Mouse (Mus musculus): ENCODE data around the gene Borcs5. TPM values are rescaled to one million over a fixed set of nuclear protein-coding genes. Genes with fewer than 3 reads are reported as not detected.

Gene Borcs5
- polyA plus RNA-seq, 1 experiment from 2014 or later = 18.1 TPM

- H3K9ac ChIP-seq (ENCODE audit: low read length) = no peak overlapping the region
- no peak overlapping the region for H3K4me2 ChIP-seq (ENCODE audit: low read depth, severe bottlenecking)
- peaks cover 2% of the 10 kb centered on the region; the same call in 1 of the 2 replicates for H3K4me1 ChIP-seq (ENCODE audit: control insufficient read depth, insufficient read depth, low read length)
- H3K27ac ChIP-seq (replicated peaks; ENCODE audit: low read depth, low read length) = no peak overlapping the region
- WGBS = 90% methylated on average over 5 of the region's 5 CpGs
- ATAC-seq (ENCODE audit: insufficient number of reproducible peaks, low FRiP score, low TSS enrichment, low read depth) (no peak), DNase-seq (ENCODE audit: low spot score) (no peak)
- no peaks in the 10 kb centered on the region for H3K9me3 ChIP-seq (ENCODE audit: control insufficient read depth, low read length)
- no peaks in the 10 kb centered on the region for H3K27me3 ChIP-seq (ENCODE audit: control insufficient read depth, insufficient read depth, low read length)
- H3K4me3 ChIP-seq (ENCODE audit: low read depth, low read length) = no peak overlapping the region
- H3K36me3 ChIP-seq (ENCODE audit: control insufficient read depth, insufficient read depth, low read length) = no peaks in the 10 kb centered on the region
These were observed 9.0 kb downstream of the Borcs5 start for GRCm38 (mm10) chr6:134648356-134648755.

DNA sequence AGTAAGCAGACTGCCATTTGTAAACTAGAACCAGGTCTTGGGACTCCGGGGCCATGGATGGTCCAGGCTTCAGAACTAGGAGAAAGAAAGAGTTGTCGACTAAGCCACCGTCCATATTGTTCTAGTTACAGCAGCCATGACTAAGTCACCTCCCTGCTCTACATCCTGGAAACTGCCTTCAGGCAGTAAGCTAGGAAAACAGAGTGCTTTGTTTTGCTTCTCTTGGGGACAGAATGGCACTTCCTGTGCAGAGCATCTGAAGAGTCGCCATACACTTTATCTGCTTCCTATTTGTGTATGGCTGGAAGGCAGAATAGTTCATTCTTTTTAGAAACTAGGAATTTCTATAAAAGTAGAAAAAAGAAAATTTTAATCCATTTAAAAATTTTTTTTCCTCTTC, 17.2 kb downstream of the Borcs5 start:
- Histone ChIP-seq H3K4me1 (ENCODE audit: control insufficient read depth, insufficient read depth, low read length) (no peaks in the 10 kb centered on the region), H3K27me3 (ENCODE audit: control insufficient read depth, insufficient read depth, low read length) (no peaks in the 10 kb centered on the region), H3K9me3 (ENCODE audit: control insufficient read depth, low read length) (no peaks in the 10 kb centered on the region), H3K4me2 (ENCODE audit: low read depth, severe bottlenecking) (no peak overlapping the region), H3K9ac (ENCODE audit: low read length) (no peak overlapping the region), H3K27ac (replicated peaks; ENCODE audit: low read depth, low read length) (no peak overlapping the region), H3K4me3 (ENCODE audit: low read depth, low read length) (no peak overlapping the region), H3K36me3 (ENCODE audit: control insufficient read depth, insufficient read depth, low read length) (no peaks in the 10 kb centered on the region)
- 78% methylated on average over 4 of the region's 4 CpGs for WGBS
- no peak for ATAC-seq (ENCODE audit: insufficient number of reproducible peaks, low FRiP score, low TSS enrichment, low read depth)
- DNase-seq (ENCODE audit: low spot score) = no peak

- H3K27ac ChIP-seq (replicated peaks; ENCODE audit: low read depth, low read length) = no peak overlapping the region
- no peaks in the 10 kb centered on the region for H3K9me3 ChIP-seq (ENCODE audit: control insufficient read depth, low read length)
- H3K4me1 ChIP-seq (ENCODE audit: control insufficient read depth, insufficient read depth, low read length) = no peaks in the 10 kb centered on the region
- no peak overlapping the region for H3K4me3 ChIP-seq (ENCODE audit: low read depth, low read length)
- H3K9ac ChIP-seq (ENCODE audit: low read length) = no peak overlapping the region
- peak; percentile 59 for DNase-seq (ENCODE audit: low spot score)
- H3K36me3 ChIP-seq (ENCODE audit: control insufficient read depth, insufficient read depth, low read length) = no peaks in the 10 kb centered on the region
- peak; percentile 81; the same call in 1 of the 2 replicates for ATAC-seq (ENCODE audit: insufficient number of reproducible peaks, low FRiP score, low TSS enrichment, low read depth)
- H3K4me2 ChIP-seq (ENCODE audit: low read depth, severe bottlenecking) = no peak overlapping the region
- H3K27me3 ChIP-seq (ENCODE audit: control insufficient read depth, insufficient read depth, low read length) = no peaks in the 10 kb centered on the region
- 23% methylated on average over 9 of the region's 9 CpGs for WGBS
These were observed 20.0 kb downstream of the Borcs5 start for GRCm38 (mm10) chr6:134659108-134659958.

- WGBS = 83% methylated on average over 8 of the region's 8 CpGs
- Histone ChIP-seq H3K9me3 (ENCODE audit: control insufficient read depth, low read length) (no peaks in the 10 kb centered on the region), H3K27me3 (ENCODE audit: control insufficient read depth, insufficient read depth, low read length) (no peaks in the 10 kb centered on the region), H3K4me1 (ENCODE audit: control insufficient read depth, insufficient read depth, low read length) (no peaks in the 10 kb centered on the region), H3K36me3 (ENCODE audit: control insufficient read depth, insufficient read depth, low read length) (no peaks in the 10 kb centered on the region), H3K4me2 (ENCODE audit: low read depth, severe bottlenecking) (no peak overlapping the region), H3K4me3 (ENCODE audit: low read depth, low read length) (no peak overlapping the region), H3K9ac (ENCODE audit: low read length) (no peak overlapping the region), H3K27ac (replicated peaks; ENCODE audit: low read depth, low read length) (no peak overlapping the region)
- DNase-seq (ENCODE audit: low spot score) (no peak), ATAC-seq (ENCODE audit: insufficient number of reproducible peaks, low FRiP score, low TSS enrichment, low read depth) (no peak)
These were observed 21.6 kb downstream of the Borcs5 start for GRCm38 (mm10) chr6:134660714-134661406.

GRCm38 (mm10) chr6:134664573-134664972, 25.3 kb downstream of the Borcs5 start:
- H3K9ac ChIP-seq (ENCODE audit: low read length) = no peak overlapping the region
- no peak overlapping the region for H3K4me2 ChIP-seq (ENCODE audit: low read depth, severe bottlenecking)
- no peaks in the 10 kb centered on the region for H3K9me3 ChIP-seq (ENCODE audit: control insufficient read depth, low read length)
- no peaks in the 10 kb centered on the region for H3K27me3 ChIP-seq (ENCODE audit: control insufficient read depth, insufficient read depth, low read length)
- H3K4me1 ChIP-seq (ENCODE audit: control insufficient read depth, insufficient read depth, low read length) = no peaks in the 10 kb centered on the region
- no peak overlapping the region for H3K4me3 ChIP-seq (ENCODE audit: low read depth, low read length)
- DNase-seq (ENCODE audit: low spot score) = no peak
- no peak overlapping the region for H3K27ac ChIP-seq (replicated peaks; ENCODE audit: low read depth, low read length)
- H3K36me3 ChIP-seq (ENCODE audit: control insufficient read depth, insufficient read depth, low read length) = no peaks in the 10 kb centered on the region
- 88% methylated on average over 5 of the region's 5 CpGs for WGBS
- no peak for ATAC-seq (ENCODE audit: insufficient number of reproducible peaks, low FRiP score, low TSS enrichment, low read depth)

- no peak overlapping the region for H3K27ac ChIP-seq (replicated peaks; ENCODE audit: low read depth, low read length)
- no peak overlapping the region for H3K4me2 ChIP-seq (ENCODE audit: low read depth, severe bottlenecking)
- no peak for DNase-seq (ENCODE audit: low spot score)
- no peaks in the 10 kb centered on the region for H3K4me1 ChIP-seq (ENCODE audit: control insufficient read depth, insufficient read depth, low read length)
- H3K27me3 ChIP-seq (ENCODE audit: control insufficient read depth, insufficient read depth, low read length) = no peaks in the 10 kb centered on the region
- no peaks in the 10 kb centered on the region for H3K36me3 ChIP-seq (ENCODE audit: control insufficient read depth, insufficient read depth, low read length)
- no peaks in the 10 kb centered on the region for H3K9me3 ChIP-seq (ENCODE audit: control insufficient read depth, low read length)
- ATAC-seq (ENCODE audit: insufficient number of reproducible peaks, low FRiP score, low TSS enrichment, low read depth) = no peak
- 83% methylated on average over 9 of the region's 9 CpGs for WGBS
- H3K4me3 ChIP-seq (ENCODE audit: low read depth, low read length) = no peak overlapping the region
- H3K9ac ChIP-seq (ENCODE audit: low read length) = no peak overlapping the region
These were observed 26.5 kb downstream of the Borcs5 start for GRCm38 (mm10) chr6:134665817-134666216.

- Histone ChIP-seq H3K9me3 (ENCODE audit: control insufficient read depth, low read length) (no peaks in the 10 kb centered on the region), H3K4me1 (ENCODE audit: control insufficient read depth, insufficient read depth, low read length) (no peaks in the 10 kb centered on the region), H3K9ac (ENCODE audit: low read length) (no peak overlapping the region), H3K36me3 (ENCODE audit: control insufficient read depth, insufficient read depth, low read length) (no peaks in the 10 kb centered on the region), H3K27me3 (ENCODE audit: control insufficient read depth, insufficient read depth, low read length) (no peaks in the 10 kb centered on the region), H3K4me2 (ENCODE audit: low read depth, severe bottlenecking) (no peak overlapping the region), H3K4me3 (ENCODE audit: low read depth, low read length) (no peak overlapping the region), H3K27ac (replicated peaks; ENCODE audit: low read depth, low read length) (no peak overlapping the region)
- ATAC-seq (ENCODE audit: insufficient number of reproducible peaks, low FRiP score, low TSS enrichment, low read depth) (no peak), DNase-seq (ENCODE audit: low spot score) (no peak)
- 78% methylated on average over 2 of the region's 2 CpGs for WGBS
These were observed 29.2 kb downstream of the Borcs5 start for GRCm38 (mm10) chr6:134668519-134668918.

DNA sequence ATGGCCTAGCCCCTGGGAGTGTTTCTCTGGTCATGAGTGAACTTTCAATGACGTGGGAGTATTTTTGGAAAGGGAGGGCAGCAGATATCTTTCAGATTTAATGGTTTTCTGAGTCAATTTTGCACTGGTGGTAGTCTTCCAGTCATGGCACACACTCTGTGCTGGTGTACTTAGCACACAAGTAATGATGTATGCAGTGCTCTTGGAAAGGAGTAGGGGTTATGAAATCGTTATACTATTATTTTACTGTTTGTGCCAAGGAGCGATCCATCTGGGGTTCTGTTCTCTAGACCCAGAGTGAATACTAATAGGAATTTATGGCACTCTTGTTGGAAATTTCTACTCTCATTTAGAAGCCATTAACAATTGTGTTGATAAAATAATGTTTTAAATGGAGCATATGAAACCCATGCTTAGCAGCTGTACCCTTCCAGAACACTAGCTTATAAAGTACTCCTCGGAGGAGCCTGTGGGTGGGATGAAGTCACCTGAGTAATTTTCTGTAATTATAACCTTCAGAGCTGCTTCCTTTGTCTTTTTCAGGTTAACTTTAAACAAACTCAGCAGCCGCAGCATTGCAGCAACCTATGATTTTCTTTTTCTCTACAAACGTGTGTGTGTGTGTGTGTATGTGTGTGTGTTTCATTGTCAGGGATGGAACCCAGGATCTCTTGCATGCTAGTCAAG, 30.0 kb downstream of the Borcs5 start:
- no peak overlapping the region for H3K4me2 ChIP-seq (ENCODE audit: low read depth, severe bottlenecking)
- no peaks in the 10 kb centered on the region for H3K36me3 ChIP-seq (ENCODE audit: control insufficient read depth, insufficient read depth, low read length)
- 84% methylated on average over 6 of the region's 6 CpGs for WGBS
- no peak overlapping the region for H3K9ac ChIP-seq (ENCODE audit: low read length)
- no peak overlapping the region for H3K27ac ChIP-seq (replicated peaks; ENCODE audit: low read depth, low read length)
- DNase-seq (ENCODE audit: low spot score) (no peak), ATAC-seq (ENCODE audit: insufficient number of reproducible peaks, low FRiP score, low TSS enrichment, low read depth) (no peak)
- H3K9me3 ChIP-seq (ENCODE audit: control insufficient read depth, low read length) = no peaks in the 10 kb centered on the region
- H3K4me1 ChIP-seq (ENCODE audit: control insufficient read depth, insufficient read depth, low read length) = peaks cover under 1% of the 10 kb centered on the region; the same call in 1 of the 2 replicates
- no peaks in the 10 kb centered on the region for H3K27me3 ChIP-seq (ENCODE audit: control insufficient read depth, insufficient read depth, low read length)
- no peak overlapping the region for H3K4me3 ChIP-seq (ENCODE audit: low read depth, low read length)

Data from limb, embryonic 11.5 days (tissue).